Mouse (Mus musculus) large intestine, adult 2 months (tissue): ENCODE data around the gene Eml6. TPM values are rescaled to one million over a fixed set of nuclear protein-coding genes. Genes with fewer than 3 reads are reported as not detected.
"Not testable (repeated sequence)": the region's sequence is repeated elsewhere in the genome, so short reads cannot be mapped to it uniquely, and the experiment has no call there.

Experiments
- DNase-seq: peaks from one replicate; pipeline ENCODE4 v3.0.0-alpha.2; 2012; ENCODE audit warnings: low read depth, low spot score
- WGBS: fragments of 180-500 bp; shearing (Covaris S2); methylation state at CpG from one replicate; pipeline ENCODE4 v1.1.7; 2018; 5-methylcytosine and 5-hydroxymethylcytosine counted together
- polyA plus RNA-seq: library from polyadenylated mRNA; depleted of rRNA; stranded (reverse); fragments of >200 nt; gene quantifications from 2 replicates; pipeline ENCODE4 v1.2.3, GENCODE M21; 2012

Gene Eml6
- polyA plus RNA-seq, 1 experiment = 0.68 TPM

DNA sequence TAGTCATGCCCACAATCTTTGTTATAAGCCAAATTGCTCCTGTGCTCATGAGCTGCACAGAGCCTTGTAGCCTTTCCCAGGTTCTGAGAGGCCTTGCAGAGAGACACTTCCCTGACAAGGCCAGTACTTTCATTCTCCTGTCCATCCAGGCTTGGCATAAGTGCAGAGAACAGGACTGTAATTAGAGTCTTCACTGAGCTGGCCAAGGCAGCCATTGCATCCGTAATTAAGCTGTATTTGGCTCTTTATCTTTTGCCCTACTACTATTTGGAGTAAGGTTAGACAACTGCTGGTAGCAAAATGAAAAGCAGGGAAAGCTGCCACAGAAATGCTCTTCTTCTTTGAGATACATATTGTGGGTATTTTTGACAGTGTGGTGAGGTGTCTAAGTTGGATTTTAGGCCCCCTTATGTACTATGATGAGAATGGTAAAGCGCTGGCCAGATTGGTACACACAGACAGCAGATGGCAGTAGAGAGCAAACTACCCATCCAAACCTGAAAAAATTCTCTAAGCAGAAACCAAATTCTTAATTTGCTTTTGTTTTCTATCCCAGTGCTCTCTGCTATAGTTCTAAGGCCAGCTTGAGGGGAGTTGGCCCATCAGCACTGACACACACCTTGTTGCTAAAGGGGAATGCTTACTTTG, 164.0 kb downstream of the Eml6 start:
- WGBS = 55% methylated on average over 2 of the region's 2 CpGs
- no peak for DNase-seq

DNA sequence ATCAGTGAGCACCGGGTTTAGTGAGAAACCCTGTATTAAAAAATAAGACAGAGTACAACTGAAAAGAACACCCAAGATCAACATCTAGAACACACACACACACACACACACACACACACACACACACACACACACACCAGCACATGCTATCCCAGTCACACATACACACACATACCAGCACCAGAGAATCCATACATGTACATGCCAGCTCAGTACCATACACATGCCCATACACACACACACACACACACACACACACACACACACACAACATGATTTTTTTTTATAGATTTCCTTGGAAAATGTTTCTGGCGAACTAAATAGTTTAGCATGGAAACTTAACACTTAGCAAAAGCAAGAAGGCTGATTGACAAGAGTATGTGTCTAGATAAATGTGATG, 164.8 kb downstream of the Eml6 start:
- no peak for DNase-seq
- WGBS = 90% methylated on average over 2 of the region's 2 CpGs

DNA sequence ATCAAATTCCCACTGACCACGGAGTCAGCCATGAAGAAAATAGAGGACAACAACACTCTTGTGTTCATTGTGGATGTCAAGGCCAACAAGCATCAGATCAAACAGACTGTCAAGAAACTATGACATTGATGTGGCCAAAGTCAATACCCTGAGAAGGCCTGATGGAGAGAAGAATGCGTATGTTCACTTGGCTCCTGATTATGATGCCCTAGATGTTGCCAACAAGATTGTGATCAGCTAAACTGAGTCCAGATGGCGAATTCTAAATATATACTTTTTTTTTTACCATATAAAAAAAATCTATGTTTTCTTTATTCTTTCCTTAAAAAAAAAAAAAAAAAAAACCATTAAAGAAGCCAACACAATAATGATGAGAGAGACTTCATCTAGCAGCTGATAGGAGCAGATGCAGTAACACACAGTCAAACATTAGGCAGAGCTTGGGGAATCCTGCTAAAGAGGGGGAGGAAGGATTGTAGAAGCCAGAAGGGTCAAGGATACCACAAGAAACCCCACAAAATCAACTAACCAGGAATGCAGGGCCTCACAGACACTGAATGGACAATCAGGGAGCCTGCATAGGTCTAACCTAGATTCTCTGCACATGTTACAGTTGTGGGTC, 185.1 kb downstream of the Eml6 start:
- 96% methylated on average over 3 of the region's 3 CpGs for WGBS

DNA sequence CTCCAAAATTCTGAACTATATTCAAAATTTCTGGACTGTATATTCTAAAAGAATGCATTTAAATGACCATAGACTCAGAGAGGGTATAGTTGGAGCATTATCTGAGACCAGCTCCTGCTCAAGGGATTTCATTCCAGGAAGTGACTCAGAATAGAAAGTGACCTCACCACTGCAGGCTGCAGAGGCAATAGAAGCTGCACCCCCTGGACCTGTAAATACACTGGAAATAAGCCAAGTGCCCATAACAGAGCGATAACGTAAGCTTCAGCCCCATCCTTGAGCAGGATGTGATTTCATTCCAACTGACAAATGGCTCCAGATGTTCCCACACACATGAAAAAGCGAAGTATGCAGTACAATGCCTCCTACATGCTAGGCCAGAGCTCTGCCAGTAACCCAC, 186.1 kb downstream of the Eml6 start:
- DNase-seq = peak; percentile 38
- WGBS = 5% methylated on average over 3 of the region's 3 CpGs

More for the DNA sequence above, 185.1 kb downstream of the Eml6 start:
- no peak for DNase-seq

DNA sequence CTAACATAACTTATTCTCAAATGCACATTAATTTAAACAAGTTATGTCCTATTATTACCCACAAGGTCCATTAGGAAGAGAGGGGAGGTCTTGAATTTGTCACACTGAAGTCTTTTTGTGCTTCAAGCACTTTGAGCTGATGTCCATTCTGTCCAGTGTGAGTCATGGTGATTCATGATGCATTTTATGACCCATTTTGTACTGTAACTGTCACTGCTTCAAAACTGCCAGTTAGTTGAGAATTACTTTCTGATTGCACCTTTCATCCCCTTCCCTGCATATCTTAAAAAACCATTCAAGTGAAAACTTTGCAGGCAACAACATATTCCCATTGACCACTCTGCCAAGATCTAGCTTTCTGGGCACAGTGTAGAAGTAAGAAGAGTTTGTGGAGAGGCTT, 188.8 kb downstream of the Eml6 start:
- DNase-seq = no peak

DNA sequence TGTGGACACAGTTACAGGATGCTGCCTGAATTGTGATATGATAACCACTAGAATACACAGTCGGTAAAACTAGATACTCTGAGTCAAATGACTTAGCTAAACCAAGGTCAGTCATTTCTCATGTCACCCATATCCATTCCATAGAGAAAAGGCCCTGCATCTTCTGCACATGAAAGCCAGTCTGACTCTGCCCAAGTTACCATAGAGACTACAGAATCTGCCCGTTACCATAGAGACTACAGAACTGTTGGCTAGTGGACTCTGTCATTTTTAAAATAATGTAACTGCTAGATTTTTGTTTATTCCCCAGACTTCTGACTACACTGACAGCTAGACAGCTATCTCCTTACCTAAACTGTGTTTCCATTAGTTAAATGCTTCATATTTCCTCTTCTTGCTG, 198.1 kb downstream of the Eml6 start:
- DNase-seq = no peak
- WGBS = 78% methylated on average over 2 of the region's 2 CpGs

DNA sequence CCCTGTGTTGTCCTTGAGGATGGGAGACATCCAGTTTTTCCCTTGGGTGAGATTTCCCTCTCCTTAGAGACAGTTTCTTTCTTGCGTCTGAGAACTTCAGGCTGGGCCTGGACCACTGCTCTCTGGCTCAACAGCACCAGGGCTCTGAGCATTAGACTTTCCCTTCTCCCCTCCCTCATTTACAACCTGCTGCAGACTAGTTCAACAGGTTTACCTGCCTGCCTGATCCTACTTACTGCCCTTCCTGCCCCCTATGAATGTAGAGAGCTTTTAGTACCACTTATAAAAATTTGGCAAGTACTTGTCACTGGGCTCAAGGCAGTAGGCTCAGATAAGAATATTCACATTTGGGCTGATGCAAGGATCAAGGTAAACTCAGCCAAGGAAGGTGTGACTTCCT, 199.8 kb downstream of the Eml6 start:
- DNase-seq = peak; percentile 32
- 45% methylated on average over 1 of the region's 1 CpGs for WGBS

DNA sequence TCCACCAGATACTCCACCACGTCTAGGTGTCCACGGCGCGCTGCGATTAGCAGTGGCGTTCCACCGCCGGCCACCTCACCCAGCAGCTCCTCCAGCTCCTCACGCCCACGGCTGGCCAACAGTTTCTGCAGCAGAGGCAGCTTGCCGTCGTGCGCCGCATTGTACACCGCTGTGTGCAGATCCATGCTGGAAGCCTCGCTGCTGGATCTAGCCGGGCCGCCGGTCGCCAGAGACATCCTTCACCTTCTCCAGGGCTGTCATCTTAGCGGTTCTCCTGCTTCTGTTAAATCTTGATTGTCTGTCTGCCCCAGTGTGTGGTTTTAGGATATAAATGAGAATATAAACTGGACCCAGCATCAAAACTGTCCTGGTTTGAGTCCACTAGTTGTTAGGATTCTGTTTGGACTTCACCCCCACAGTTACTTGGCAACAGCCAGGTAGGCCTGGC, 200.5 kb downstream of the Eml6 start, which contains the start of gene 4931440F15Rik:
TSS of gene 4931440F15Rik (minus strand) at position 398 of the 448 bp plus-strand sequence.
- WGBS = 27% methylated on average over 21 of the region's 21 CpGs
- not testable (repeated sequence) for DNase-seq

DNA sequence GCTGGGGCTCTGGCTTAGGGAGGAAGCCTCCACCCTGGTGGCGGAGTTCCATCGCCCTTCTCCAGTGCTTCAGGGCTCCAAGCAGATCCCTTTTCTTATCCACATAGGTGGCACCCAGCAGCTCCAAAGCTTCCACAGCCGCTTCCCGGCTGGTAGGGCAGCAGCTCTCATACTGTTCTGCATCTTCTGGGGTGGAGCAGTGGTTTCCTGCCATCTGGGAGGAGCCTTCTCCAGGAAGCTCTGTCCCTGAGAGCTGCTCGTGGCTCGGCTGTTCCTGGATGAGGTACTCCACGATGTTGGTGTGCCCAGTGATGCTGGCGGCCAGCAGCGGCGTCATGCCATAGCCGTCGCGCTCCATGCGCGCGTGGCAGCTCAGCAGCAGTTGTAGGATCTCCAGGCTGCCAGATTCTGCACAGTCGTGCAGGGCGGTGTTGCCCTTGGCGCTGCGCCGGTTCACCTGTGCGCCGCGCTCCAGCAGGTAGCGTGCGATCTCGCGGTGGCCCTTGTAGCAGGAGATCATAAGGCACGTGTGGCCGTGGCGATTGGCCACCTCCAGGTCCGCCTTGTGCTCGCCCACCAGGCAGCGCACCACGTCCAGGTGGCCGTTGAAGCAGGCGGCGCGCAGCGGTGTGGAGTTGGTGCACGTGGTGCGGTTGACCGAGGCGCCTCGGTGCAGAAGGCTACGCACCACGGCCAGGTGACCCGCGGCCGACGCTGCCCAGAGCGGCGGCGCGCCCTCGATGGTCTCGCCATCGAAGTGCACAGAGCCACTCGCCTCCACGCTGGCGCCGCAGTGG, 201.2 kb downstream of the Eml6 start:
- not testable (repeated sequence) for DNase-seq
- WGBS = 9% methylated on average over 54 of the region's 62 CpGs

DNA sequence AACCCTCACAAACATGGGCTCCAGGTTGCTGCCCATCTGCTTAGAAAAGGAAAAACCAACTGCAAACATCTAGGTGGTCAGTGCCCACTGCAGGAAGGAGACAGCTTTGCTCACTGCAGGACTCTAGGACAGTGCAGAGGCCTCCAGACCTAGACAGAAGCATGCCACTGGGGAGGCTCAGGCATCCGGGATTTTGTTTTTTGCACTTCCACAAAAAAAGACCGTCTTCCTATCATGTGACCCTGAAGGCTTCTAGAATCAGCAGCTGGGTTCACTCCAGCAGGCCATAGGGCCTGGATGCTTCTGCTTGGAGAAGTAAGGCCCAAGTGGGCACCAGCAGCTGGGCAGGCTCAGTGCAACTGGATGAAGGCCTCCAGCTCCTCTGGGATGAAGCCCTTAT, 202.7 kb downstream of the Eml6 start:
- 89% methylated on average over 2 of the region's 2 CpGs for WGBS
- no peak for DNase-seq

DNA sequence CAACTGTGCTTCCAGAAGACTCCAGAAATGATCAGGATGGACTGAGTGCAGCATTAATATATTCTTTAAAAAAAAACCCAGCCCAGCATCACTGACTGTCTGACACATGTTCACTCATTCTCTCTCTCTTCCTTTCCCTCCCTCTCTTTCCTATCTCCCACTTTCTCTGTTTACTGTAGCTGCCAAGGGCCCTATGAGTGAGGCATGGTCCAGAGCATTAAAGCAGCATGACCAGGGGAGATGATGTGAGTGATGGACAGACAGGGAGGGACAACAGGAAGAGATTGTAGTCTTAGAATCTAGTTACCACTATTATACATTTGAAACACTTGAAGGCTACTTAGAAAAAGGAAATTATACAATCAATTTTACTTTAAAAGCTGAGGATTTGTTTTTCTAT, 210.2 kb downstream of the Eml6 start:
- no peak for DNase-seq

DNA sequence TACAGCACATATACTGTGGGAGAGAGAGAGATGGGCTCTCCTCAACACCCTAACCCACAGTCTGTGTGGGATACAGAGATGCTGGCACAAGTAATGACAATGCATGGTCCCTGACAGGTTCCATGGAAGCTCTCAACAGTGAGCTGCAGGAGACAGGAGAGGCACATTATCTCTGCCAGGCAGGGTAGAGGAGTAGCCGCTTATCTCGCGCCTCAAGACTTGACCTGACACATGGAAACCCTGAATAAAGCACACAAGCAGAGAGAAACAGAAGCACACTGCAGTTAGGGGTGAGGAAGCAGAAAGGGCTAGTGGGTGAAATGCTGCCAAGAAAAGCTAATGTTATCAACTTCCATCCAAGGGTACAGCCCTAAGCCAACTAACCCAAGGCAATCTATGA, 210.6 kb downstream of the Eml6 start:
- 95% methylated on average over 3 of the region's 3 CpGs for WGBS
- DNase-seq = no peak

DNA sequence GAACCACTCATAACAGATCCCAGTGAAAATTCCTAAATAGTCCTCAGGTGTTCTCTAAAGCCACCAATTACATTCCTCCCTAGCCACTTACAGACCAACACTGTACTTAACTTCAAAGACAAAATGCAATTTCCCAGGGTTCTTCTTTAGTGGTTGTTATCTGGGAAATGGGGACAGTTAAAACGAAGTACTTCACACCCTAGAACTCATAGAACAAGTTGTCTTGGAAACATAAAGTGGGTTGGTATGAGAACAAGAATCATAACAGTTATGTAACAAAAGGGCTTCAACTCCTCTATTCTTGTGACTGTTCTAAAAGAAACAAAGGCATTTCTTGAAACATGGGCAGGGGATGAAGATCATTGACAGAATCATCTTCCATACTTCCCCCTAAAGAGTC, 212.6 kb downstream of the Eml6 start:
- DNase-seq = no peak
- WGBS = 81% methylated on average over 1 of the region's 1 CpGs

DNA sequence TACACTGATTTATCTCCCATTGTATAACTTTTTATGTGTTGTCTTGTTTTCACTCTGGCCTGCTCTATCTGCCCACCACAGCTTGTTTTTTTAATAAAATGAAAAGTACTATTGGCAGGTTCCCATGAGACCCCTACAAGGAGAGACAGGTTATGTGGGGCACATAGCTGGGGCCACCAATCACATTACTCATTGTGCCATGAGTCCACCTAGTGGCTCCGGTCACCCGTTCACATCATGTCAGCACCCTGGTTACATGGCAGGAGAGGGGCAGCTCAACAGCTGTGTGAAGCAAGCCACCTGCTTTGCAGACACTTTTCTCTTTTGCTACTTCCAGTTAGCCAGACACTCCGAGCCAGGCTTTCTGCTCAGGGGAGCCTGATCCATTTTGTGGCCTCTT, 213.4 kb downstream of the Eml6 start:
- DNase-seq = no peak
- whole genome bisulfite sequencing = 84% methylated on average over 3 of the region's 3 CpGs

DNA sequence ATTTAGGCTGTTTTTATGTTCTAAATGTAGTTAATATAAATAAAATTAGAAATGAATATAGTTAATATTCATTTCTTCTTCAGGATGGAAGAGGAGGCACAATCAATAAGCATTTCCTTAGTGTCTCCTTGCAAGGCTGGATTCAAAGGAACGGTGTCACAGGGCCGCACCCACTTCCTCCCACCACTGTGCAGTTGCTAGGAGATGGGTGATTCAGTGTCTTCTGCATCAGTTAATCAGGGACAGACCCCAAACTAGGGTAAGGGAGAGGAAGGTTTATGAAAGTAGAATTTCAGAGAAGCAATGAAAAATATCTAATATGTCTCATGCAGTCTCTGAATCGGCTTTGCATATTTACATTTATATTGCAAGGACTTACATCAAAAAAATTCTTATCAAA, 215.5 kb downstream of the Eml6 start:
- DNase-seq = no peak
- 81% methylated on average over 3 of the region's 3 CpGs for WGBS

DNA sequence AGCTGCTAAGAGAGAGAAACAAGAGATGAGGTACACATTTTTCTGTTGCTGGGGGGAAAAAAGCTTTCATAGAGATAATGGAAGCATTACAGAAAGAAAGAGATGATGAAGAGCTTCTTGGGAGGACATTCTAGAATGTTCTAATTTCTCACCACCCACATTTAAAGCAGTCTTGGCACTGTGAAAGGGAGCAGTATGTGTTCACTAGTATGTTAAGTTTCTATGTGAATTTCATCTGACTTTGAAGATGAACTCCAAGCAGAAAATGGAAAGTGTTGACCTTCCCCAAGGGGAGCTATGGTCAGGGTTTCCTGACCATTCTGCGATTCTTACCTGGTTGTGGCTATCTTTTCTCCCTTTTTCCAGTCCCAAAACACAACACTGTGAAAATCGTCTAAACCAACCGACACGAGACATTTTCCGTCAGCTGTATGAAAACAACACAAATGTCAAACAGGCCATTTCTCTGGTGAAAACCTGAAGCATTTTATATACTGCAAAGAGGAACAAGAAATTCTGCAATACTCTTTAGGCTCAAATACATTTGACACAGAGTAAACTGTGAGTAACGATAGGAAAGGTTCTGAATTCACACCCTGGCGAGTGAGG, 216.7 kb downstream of the Eml6 start:
- 88% methylated on average over 7 of the region's 7 CpGs for WGBS
- DNase-seq = no peak

DNA sequence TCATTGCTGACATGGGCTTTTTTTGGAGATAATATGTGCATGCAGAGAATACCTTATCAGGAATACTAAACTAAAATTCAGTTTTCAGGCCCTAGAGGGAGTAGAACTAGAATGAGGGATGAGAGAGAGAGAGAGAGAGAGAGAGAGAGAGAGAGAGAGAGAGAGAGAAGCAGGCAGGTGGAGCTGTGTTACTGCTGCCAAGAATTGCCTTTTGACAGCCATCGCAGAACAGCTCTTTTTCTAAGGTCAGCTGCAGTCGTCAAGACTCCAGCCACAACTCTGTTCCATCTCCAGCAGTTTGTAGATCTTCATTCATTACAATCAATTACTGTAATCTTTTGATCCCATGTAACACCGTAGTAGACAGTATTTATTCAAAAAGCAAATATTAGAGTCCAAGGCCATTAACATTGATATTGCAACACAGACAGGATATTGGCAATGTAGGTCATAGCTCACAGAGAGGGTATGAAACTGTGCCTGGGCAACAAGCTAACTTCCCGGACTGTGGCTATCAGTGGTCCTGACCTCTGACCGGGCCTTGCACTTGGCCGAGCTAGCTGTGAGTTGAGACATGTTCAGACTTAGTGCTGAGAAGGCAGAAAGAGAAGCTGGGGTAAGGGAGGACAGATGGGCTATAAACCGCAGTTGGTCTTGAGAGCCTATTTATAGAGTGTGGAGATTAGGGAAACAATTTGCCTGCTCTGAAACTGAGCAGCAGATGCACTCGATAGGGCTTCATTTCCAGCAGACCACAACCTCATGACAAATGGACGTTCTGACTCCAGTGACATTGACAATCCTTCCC, 217.5 kb downstream of the Eml6 start:
- WGBS = 31% methylated on average over 9 of the region's 9 CpGs
- DNase-seq = no peak

DNA sequence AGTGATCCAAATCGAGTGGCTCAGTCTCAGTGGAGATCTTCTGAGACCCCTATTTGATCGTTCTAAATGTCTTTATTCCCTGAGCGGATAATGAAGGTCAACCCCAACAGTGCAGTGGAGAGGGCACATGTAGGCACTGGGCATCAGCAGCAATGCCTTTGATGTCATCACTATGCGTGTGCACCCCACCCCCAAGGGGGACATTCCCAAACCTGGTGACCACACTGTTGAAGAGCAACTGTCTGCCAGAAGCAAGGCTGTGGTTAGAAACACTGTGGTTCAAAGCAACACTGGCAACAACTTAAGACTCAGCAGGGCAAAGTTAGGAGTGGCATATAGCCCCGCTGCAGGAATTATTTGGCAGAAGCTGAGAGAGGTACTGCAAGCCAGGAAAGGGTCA, 218.5 kb downstream of the Eml6 start:
- 91% methylated on average over 5 of the region's 5 CpGs for WGBS

More for the DNA sequence above, 218.5 kb downstream of the Eml6 start:
- no peak for DNase-seq
